Mouse (Mus musculus) thymus, postnatal 14 days (tissue): ENCODE measurements at regions not wholly inside any gene's neighbourhood (a gene's known extent, or its start where the extent isn't known, plus 50 kb on each side); places are given as distances from the start of the nearest gene placed in this dataset.

Source experiments
- DNase-seq: peaks from one replicate; pipeline ENCODE4 v3.0.0; 2021

DNA sequence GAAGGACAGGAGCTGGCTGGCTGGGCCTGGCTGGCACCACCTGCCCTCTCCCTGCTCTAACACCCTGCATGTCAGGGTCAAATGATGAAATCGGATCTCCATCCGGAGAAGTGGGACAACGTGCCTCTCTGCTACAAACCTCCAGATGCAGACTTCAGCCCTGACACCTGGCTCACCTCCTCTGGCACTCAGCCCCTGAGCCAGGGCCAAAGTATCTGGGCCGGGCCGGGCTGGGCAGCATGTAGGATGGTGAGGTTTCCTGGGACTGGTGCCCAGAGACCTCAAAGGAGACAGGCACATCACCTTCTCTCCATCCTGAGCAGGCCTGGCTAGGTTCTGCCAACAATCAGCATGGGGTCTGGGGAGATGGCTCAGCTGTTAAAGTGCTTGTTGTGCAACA is 113.5 kb downstream of the Tfcp2l1 start:
- no peak for DNase-seq

DNA sequence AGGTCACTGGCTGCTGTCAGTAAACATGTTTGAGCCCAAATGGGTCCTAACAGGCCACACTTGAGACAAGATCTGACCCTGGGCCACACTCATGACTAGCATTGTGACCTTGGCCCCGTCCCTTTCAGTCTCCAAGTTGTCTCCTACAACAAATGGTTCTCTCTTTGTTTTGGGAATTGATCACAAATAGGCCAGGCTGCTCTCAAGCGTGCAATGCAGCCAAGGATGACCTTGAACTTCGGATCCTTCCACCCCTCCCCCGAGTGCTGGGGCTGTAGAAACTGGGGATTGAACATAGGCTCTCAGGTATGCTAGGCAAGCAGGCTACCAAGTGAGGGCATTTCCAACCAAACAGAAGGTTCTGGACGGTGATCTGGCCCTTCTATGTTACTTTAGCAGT is 120.5 kb downstream of the Tfcp2l1 start:
- DNase-seq: no peak

DNA sequence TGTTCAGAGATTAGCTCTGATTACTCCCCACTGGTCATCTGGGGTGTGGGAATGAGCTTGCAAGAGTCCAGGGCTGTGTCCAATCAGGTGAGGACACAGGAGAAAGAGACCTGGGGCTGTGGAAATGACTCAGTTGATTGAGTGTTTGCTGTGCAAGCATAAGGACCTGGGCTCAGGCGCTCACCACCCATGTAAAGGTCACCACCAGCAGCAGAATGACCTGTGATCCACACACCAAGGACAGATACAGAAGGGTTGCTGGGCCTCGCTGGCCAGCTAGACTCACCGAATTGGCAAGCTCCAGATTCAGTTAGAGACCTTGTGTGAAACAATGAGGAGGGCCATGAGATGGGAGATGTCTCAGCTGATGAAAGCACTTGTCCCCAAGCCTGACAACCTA is 125.1 kb downstream of the Tfcp2l1 start:
- DNase-seq: no peak

DNA sequence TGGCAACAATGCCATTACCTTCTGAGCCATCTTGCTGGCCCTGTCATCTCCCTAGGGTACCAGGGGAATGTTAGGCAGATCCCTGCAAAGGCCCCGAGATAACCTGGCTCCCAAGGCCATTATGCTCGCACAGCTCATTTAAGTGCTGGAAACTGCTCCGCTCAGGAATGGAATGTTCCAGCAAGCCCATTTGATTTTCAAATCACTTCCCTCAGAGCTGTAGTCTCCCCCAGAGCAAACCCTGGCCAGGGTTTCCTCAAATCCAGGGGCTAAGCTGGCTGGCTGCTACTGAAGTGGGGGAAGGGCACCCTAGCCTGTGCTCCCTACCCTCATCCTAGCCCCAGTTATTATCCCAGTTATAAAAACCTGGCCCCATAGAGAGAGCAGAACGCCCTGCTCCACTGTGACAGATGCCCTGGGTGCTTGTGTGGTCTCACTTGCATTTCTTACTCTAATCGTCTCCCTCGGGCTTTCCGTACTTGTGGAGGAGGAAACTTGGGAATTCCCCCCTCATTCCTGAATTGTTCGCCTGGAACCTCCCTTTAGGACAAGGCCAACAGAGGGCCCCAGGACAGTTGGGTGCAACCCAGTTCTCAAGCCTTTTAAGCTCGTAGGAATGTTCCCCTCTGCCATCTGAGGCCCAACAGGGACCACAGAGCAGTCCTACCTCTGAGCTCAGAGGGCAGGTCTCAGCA is 128.6 kb downstream of the Tfcp2l1 start:
- DNase-seq: no peak

DNA sequence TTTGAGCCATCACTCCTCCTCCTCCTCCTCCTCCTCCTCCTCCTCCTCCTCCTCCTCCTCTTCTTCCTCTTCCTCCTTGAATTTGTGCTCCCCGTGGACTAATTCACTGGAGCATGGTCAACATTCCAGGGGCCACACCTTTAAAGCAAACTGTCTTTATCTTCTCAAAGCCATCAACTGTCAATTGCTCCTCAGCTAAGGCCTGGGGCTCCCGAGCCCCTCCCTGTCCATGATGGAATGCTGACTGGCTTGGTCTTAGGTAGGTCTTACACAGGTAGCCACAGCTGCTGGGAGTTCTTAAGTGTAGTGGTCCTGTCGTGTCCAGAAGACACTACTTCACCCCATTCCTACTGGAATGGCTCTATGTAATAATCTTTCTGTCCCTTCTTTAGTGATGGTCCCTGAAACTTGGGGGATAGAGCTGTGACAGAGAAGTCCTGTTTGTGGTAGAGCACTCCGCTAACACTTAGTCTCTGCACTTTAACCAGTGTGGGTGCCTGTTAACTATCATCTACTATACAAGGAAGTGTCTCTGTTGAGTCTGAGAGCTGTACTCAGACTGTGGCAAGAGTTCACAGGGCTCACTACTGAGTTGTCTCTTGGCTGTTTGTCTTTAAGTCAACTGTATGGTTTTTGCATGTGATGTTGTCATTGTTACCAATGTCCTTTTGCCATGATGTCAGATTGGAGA is 129.7 kb downstream of the Tfcp2l1 start:
- DNase-seq: no peak

DNA sequence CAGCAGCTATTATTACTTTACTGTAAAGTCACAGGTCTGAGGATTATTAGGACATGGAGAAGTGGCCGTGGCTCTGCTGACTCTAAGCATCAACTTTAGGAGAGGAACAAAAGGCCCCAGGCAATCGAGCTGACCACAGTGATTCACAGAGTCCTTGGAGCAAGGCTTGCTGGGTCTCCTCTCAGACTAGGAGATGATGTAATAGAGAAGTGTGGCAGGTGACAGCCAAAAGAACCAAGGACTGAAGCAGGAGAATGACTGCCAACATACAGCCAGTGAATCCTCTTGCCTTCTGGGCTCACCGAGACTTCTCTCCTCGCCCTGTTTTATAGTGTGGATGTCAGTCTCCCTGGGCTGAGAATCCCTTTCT is 130.3 kb downstream of the Tfcp2l1 start:
- DNase-seq: no peak

DNA sequence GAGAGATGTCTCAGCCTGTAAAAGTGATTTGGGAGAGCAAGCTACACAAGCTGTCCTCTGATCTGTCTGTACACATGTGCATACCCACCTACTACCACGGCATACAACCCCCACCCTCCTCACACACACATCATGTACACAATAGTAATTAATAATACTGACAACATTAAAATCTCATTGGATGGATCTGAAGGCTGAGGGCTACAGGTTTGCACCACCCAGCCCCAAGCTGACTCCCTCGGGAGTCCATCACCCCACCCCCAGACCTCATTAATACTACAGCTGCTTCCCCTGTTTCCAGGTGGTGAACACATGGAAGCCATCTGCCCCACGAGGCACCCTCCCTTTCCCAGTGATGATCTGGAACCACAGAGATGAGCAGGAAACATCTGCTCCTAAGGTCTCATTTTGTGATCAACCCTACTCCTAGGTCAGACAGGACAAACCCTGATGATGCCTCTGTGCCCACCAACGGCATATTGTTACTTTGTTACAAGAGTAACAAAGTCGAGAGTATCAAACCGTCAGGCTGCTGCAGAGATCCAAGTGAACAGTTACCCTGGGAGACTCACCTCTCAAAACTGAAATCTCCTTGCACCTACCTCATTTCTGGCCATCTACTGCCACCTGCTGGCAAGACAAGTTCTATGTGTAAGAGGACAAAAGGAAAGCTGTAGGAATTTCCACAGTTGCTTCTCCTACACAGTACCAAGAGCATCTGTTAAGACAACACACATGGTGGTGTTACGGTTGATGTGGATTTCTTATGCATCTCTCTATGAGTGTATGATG is 131.6 kb downstream of the Tfcp2l1 start:
- DNase-seq: peak; percentile 57

DNA sequence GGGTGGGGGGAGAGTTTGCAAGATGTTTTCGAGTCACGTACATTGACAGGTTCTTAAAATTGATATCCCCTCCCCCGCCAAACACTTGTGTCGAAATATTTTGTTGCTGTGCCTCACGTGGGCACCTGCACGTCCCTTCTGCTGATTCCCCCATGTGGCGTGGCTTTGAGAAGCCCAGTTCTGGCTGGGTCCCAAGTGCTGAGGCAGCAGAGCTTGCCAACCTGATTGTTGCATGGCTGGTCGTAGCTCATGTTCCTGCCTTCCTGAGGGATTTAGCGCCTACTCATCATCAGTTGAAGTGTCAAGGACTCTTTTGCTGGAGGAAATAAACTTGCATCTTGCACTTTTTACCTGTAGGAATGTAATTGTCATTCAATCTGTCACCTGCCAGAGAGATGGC is 137.8 kb downstream of the Tfcp2l1 start:
- no peak for DNase-seq

DNA sequence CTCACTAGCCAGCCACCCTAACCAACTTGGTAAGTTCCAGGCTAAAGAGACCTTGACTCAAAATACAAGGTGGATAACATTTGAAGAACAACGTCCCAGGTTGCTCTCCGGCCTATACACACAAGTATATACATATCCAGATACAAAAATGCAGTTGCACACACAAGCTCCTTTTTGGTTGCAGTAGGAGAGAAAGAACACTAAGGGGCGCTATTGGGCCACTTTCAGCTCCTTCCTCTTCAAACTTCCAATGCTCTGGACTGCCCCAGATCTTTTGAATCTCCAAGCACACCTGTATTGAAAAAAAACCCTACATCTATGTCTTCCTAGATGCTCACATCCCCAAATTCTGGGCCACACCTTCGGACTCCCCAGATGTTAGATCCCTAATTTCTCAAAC is 141.1 kb downstream of the Tfcp2l1 start:
- DNase-seq: no peak

DNA sequence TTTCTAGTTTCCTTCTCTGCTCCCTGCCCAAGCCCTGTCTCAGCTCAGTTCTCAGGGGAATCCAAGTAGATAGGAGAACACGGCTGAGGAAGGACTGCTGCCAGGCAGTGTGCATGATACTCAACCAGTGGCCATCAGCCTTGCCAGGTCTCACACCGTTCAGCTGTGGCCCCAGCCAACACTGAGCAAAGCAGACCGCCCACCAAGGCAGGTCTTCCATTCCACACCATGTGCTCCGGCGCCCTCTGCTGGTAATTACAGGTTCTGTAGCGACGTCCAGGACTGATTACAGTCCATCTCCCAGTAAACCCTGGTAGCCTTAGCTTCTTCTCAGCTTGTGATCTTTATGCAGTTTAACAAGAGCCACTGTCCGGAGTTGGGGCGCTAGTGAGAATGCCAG is 144.5 kb downstream of the Tfcp2l1 start:
- DNase-seq: peak; percentile 63

DNA sequence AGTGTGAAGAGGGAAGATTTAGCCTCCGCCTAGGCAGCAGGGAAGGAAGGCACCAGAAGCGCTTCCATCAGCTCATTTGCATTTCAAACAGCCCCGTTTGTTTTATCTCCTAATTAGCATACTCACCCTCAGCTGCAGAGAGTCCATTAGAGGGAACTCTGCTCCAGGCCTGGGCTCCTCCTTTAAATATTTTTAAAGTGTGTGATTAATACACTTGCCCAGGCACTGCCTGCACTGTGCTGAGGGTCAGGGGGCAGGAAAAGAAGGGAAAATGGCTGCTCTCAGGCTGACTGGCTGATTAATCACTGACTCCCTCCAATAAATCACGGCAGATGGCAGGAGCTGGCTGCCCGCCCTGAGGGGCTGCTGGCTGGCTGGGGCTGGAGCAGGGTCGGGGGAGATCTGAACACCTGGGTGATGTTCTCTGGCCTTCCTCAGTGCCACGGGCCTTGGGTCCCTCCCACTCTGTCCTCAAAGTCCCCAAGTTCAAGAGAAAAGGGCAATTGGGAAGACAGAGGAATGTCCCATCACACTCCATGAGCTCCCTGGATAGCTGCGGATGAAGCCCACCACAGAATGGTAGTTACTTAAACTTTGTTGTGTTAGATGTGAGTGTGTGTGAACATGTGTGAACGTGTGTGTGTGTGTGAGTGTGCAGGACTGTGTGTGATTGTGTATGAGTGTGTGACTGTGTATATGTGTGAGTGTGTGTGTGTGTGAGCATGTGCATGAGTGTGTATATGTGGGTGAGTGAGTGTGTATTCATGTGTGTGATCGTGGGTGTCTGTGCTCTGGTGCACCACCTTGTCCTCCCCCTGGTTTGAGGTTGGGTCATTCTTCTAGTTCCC is 149.1 kb downstream of the Tfcp2l1 start:
- DNase-seq: no peak
